Mouse (Mus musculus) left cerebral cortex, adult 9 months (tissue): ENCODE measurements at regions not wholly inside any gene's neighbourhood (a gene's known extent, or its start where the extent isn't known, plus 50 kb on each side); places are given as distances from the start of the nearest gene placed in this dataset.

Experiments used
- DNase-seq, 2 experiments: peaks; one replicate each; pipeline ENCODE4 v3.0.0; 2022; ENCODE audit warnings: low spot score in 2 of 2

GRCm38 (mm10) chr2:74187963-74188790 is 277.1 kb upstream of the Atp5g3 start:
- DNase-seq = no peak

- DNase-seq = no peak
Measured at GRCm38 (mm10) chr2:74178106-74178505, 267.0 kb upstream of the Atp5g3 start.

DNA sequence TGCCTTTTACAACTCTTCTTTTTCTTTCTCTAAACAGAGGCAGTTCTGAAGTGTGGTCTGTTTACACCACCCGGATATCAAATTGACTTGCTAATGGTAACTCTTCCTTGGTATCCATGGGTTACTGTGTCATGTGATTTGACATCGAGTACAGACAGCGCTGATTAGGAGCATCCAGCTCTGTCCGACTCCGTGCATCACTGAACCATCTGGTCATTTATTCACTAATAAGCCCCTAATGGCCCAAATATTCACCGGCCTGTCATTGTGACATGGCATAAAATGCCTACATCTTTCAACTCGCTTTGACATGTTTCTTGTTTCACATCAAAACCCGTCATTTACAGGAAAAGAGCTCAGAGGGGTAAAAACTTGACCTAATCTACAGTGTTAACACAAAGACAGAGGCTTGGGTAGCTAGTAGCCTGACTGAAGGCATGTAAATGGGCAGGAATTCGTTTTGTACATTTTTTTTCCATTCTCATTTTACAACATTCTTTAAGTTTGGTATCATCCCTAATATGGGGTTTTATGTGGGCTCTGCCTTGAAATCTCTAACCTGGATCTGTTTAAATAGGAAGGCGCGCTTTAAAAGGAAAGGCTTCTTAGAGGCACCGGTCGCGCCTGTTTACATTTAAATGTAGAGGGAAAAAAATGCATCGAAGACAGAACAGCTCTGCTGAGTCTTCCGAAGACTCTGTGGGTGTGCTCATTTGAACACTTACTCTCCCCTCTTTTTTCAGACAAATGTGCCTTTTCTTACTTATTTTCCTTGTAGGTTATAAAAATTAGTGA is 257.8 kb upstream of the Atp5g3 start:
- no peak for DNase-seq

DNA sequence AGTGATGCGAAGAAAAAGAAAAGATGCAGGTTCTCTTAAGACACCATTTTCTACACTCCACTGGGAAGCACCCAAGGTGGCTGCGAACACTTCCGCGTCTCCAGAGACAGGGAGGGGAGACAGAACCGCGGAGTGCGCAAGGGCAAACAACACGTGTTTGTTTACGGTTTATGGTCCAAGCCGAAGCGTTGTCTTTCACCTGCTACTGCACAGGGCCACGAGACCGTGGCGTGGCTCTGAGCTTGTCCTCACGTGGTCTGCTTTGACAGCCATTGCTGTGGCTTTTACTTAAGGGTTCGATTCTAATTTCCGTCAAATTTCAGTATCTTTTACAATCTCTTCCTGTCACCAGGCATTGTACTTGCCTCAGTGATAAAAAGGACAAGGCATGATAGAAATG is 257.2 kb upstream of the Atp5g3 start:
- DNase-seq = no peak

GRCm38 (mm10) chr2:74154062-74154461 is 242.9 kb upstream of the Atp5g3 start:
- no peak for DNase-seq

GRCm38 (mm10) chr2:74153247-74153850 is 242.2 kb upstream of the Atp5g3 start:
- DNase-seq = peak in 1 of 2 experiments; percentile 14

DNA sequence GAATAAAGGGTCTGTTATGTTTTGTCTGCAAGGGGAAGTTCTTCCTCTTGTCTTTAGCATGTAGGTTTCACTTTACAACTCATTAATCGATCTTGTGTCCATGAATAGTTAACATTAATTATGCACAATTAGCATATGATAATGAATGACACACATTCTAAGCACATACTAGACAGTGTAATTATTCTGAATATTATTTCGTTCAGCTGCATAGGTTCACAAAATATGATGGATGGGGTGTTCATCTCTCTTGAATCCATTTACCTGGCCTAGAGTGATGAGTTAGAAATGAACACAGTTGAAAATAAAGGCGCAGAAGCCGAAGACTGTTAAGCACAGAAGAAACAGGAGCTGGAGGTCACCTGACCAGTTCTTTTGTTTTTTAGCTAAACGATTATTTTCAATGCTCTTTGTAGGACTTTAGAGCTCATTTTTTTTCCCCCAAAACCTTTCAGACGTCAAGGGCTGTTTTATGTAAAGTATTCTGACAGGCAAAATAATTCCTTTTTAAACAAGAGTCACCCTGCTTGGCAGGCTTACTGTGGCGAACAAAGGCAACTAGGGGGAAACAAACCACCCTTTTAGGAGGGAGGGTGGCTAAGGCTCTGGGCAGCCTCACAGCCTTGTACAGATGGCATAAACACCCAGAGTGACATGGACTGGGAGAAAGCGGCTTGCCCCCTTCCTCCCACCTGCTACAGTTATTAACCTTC is 241.6 kb upstream of the Atp5g3 start:
- no peak for DNase-seq

DNA sequence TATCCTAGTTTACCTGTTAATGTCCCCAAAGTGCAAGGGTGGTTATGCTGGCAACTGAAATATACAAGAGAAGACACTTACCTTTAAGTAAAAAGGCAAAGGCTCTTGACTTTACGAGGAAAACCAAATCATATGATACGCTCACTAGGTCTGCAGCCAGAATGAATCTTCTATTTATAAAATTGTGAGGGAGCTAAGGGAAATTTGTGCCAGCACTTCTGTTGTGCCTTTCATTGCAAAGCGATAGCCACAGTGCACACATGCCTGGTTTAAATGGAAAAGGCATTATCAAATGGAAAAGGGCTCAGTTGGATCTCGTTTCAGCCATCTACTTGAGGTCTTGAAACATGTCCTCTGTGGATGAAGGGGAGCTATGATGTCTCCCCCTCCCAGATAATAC is 236.1 kb upstream of the Atp5g3 start:
- no peak for DNase-seq

DNA sequence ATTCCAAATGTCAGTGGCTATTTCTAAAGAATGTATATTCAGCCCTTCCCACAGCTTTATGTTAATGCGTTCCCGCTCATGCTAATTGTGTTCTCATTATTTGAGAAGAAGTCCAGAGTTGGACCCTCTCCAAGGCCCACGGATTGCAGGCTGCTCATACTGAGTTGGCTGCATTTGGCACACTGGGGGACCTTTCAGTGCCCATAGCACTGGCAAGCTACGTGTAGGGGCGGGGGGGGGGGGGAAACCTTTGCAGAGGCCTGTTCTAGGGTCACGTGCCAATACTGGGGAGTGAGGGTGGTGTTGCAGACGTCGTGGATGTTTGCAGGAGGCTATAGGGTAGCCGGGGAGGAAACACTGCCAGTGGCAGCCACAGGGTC is 225.5 kb upstream of the Atp5g3 start:
- DNase-seq = peak in 1 of 2 experiments; percentile 48

- DNase-seq = no peak
Measured at GRCm38 (mm10) chr2:74135963-74136623, 225.0 kb upstream of the Atp5g3 start.

GRCm38 (mm10) chr2:74130141-74130588 is 219.0 kb upstream of the Atp5g3 start:
- DNase-seq = no peak

GRCm38 (mm10) chr2:74128782-74129538 is 217.8 kb upstream of the Atp5g3 start:
- DNase-seq = peak in 1 of 2 experiments; percentile 8

- DNase-seq = no peak
Measured at GRCm38 (mm10) chr2:74127136-74127535, 216.0 kb upstream of the Atp5g3 start.

DNA sequence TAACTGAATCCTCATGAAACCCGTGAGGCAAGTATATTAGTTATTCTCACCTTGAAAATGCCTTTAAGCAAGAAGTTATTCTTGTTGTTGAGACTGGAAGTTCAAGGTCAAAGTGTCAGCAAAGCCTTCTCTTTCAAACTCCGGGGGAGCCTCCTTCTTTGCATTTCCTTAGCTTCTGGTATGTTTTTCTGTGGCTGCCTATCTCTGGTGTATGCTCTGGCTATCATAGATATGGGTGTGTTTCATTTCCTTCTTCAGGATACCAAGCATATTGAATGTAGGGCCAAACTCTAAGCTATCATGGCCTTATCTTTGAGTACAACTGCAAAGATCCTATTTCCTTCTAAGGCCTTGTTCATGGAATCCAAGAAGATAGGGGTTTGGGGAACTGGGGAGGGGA is 213.1 kb upstream of the Atp5g3 start:
- DNase-seq = no peak

GRCm38 (mm10) chr2:74123360-74124074 is 212.4 kb upstream of the Atp5g3 start:
- no peak for DNase-seq

DNA sequence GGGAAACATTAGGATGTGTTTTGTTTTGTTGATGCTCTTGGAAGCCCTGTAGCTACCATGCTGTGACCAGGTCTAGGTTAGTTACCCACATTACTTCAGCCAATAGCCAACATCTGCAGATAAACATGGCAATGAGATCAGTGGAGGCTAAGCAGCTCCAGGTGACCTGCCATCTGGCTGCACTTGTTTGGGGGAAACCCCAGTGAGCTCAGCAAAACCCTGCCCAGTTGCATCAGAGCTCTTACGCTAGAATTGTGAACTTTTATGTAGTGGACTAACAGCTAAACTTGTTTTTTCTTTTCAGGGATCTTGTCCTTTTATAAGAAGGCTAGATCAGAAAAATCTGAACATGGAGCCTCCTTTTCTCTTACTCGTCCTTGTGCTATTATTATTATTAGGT is 211.8 kb upstream of the Atp5g3 start:
- DNase-seq = no peak

DNA sequence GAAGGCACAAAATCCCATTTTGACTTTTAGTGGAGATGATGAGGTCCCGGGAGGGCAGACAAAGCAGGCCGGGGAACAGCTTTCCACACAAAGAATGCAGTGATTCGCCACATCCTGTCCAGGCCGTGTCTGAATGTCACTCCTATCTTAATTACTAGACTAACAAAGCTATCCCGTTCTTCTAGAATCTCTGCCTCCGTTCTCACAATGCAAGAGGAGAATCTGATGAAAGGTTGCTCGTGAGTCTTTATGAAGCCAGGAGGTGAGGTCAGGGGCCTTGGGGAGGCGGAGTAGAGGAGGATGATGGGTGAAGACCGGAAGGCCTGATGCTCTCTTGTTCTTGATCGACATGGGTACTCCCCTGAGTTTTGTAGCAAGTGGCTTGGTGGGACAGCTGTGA is 208.9 kb upstream of the Atp5g3 start:
- no peak for DNase-seq

- DNase-seq = no peak
Measured at GRCm38 (mm10) chr2:74119167-74119937, 208.2 kb upstream of the Atp5g3 start.

DNA sequence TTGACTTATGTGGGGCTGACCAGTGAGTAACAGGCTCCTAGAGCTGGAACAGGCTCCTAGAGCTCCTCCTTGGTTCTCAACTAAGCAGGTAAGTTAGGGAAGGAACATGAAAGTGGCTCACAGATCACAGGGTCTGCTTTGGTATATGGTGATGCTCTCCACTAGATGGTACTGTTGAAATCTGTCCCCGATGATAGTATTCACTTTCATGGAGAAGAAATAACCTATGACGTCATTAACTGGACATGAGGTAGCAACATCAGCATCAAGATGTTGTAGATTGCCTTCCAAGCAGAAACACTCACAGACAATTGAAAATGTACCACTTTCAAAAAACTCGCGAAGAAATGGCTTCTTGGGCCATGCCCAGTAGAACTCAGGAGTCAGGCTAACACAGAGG is 195.3 kb upstream of the Atp5g3 start:
- no peak for DNase-seq
